In the genomic region with DNA sequence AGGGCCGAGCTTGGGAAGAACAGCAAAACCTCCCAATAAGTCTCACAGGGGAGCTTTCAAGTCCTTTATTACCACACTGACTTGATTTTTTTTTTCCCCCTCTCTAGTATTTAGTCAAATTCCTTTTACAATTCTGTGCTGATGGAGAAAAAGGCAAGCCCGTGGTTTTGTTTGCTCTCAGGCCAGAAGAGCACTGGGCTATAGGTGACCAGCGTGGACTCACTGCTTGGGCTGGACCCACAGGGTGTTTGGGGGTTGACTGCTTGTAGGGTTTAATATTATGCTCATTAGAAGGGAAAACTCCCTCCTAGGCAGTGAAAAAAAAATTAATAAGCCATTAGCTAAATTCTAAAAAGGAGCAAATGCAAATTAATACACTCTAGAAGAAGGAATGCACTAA, we compare ENCODE assay signal across 20 mouse cellular contexts. TPM values are rescaled to one million over a fixed set of nuclear protein-coding genes. Genes with fewer than 3 reads are reported as not detected.
DNase-seq lines count a peak whose midpoint lies in the region; ATAC-seq and TF ChIP-seq lines count a peak whose summit lies in the region.
"Had no signal": no experiment of that assay in that cellular context is flagged by ENCODE, and none has a peak within 500 bp of the region (broad histone marks: within the 10 kb centered on the region; RNA-seq: fewer than 3 reads in every experiment).

No protein-coding gene starts in this region.

- no peaks in the 10 kb centered on the region for H3K27me3 ChIP-seq in liver, adult 2 months (ENCODE audit: control insufficient read depth, insufficient read depth, low read length)
- H3K27me3 ChIP-seq in liver, embryonic 12.5 days (replicated peaks), result no peaks in the 10 kb centered on the region
- H3K27me3 ChIP-seq in intestine, embryonic 14.5 days (replicated peaks; ENCODE audit: control insufficient read depth, insufficient read depth, low read length), result no peaks in the 10 kb centered on the region
- H3K27me3 ChIP-seq: embryonic facial prominence, embryonic 12.5 days had no signal

- no peak overlapping the region for H3K9ac ChIP-seq in liver, adult 2 months (ENCODE audit: low read depth, low read length)
- H3K9ac ChIP-seq in liver, embryonic 12.5 days, result no peak overlapping the region
- H3K9ac ChIP-seq in intestine, embryonic 14.5 days (ENCODE audit: low read length), result no peak overlapping the region
- H3K9ac ChIP-seq: embryonic facial prominence, embryonic 12.5 days had no signal

- no peaks in the 10 kb centered on the region for H3K9me3 ChIP-seq in liver, embryonic 12.5 days (replicated peaks)
- no peaks in the 10 kb centered on the region for H3K9me3 ChIP-seq in intestine, embryonic 14.5 days (ENCODE audit: control insufficient read depth, low read length)
- H3K9me3 ChIP-seq: embryonic facial prominence, embryonic 12.5 days had no signal

- H3K4me1 ChIP-seq in liver, adult 2 months (ENCODE audit: control insufficient read depth, insufficient read depth, low read length), result peaks cover 16% of the 10 kb centered on the region
- H3K4me1 ChIP-seq in liver, embryonic 12.5 days, result no peaks in the 10 kb centered on the region
- H3K4me1 ChIP-seq in intestine, embryonic 14.5 days (replicated peaks; ENCODE audit: control insufficient read depth, insufficient read depth, low read length), result peaks cover 7% of the 10 kb centered on the region
- peaks cover 16% of the 10 kb centered on the region for H3K4me1 ChIP-seq in olfactory bulb, adult 2 months (ENCODE audit: control insufficient read depth, insufficient read depth, low read length)
- H3K4me1 ChIP-seq: embryonic facial prominence, embryonic 12.5 days had no signal

- DNase-seq in gastrocnemius, adult 2 months, result no peak
- DNase-seq in gastrocnemius, adult 8-10 months (ENCODE audit: low spot score in 2 of 2), result no peak
- peak; percentile 80 for DNase-seq in liver, adult 2 months (ENCODE audit: extremely low read depth, low read depth, low spot score)
- DNase-seq in intestine, embryonic 14.5 days (ENCODE audit: low spot score), result no peak
- DNase-seq in cerebellum, adult 11-12 months, result no peak
- no peak for DNase-seq in right cerebral cortex, postnatal 36 days (ENCODE audit: low spot score in 2 of 2)
- DNase-seq: cerebellum, adult 9-10 months; heart, postnatal 4 days; kidney, adult 18-20 months; layer of hippocampus, postnatal 36 days; lung, adult 18-20 months; lung, postnatal 36 days; thymus, postnatal 14 days had no signal

- 0 out of 2 replicates have a peak overlapping the region, but pooled peaks have one; percentile 4 for H3K27ac ChIP-seq in gastrocnemius, adult 2 months
- H3K27ac ChIP-seq in liver, adult 2 months (replicated peaks; ENCODE audit: insufficient read depth, low read depth, low read length), result peak overlapping the region; percentile 53
- no peak overlapping the region for H3K27ac ChIP-seq in liver, embryonic 12.5 days
- peak overlapping the region; percentile 10; the same call in 1 of the 2 replicates for H3K27ac ChIP-seq in intestine, embryonic 14.5 days (ENCODE audit: low read depth)
- peak overlapping the region; percentile 92 for H3K27ac ChIP-seq in olfactory bulb, adult 2 months (ENCODE audit: insufficient read depth, low read depth, low read length)
- H3K27ac ChIP-seq: embryonic facial prominence, embryonic 12.5 days had no signal

- no peak for TF ChIP-seq CTCF in gastrocnemius, adult 2 months (IDR thresholded peaks at IDR 0.05)
- TF ChIP-seq CTCF in liver, adult 2 months (IDR thresholded peaks at IDR 0.05; ENCODE audit: low read depth, low read length), result no peak
- TF ChIP-seq CTCF in olfactory bulb, adult 2 months (IDR thresholded peaks at IDR 0.05; ENCODE audit: insufficient read depth, low read depth, low read length), result no peak

- 20% methylated on average over 3 of the region's 3 CpGs for WGBS in liver, adult 2 months
- WGBS in liver, embryonic 12.5 days (ENCODE audit: insufficient replicate concordance), result 54% methylated on average over 3 of the region's 3 CpGs
- 42% methylated on average over 3 of the region's 3 CpGs for WGBS in intestine, embryonic 14.5 days
- WGBS in olfactory bulb, adult 2 months, result 39% methylated on average over 3 of the region's 3 CpGs

- H3K4me3 ChIP-seq in gastrocnemius, adult 2 months, result no peak overlapping the region
- no peak overlapping the region for H3K4me3 ChIP-seq in liver, adult 2 months (ENCODE audit: insufficient read depth, low read depth, low read length)
- H3K4me3 ChIP-seq in liver, embryonic 12.5 days, result no peak overlapping the region
- H3K4me3 ChIP-seq in intestine, embryonic 14.5 days (ENCODE audit: low read depth, low read length), result no peak overlapping the region
- no peak overlapping the region for H3K4me3 ChIP-seq in olfactory bulb, adult 2 months (ENCODE audit: insufficient read depth, low read depth, low read length)
- H3K4me3 ChIP-seq: embryonic facial prominence, embryonic 12.5 days had no signal

- intact Hi-C loops in gastrocnemius, adult 2 months (cut with DNase I), result no loop called here

- H3K36me3 ChIP-seq in liver, adult 2 months (ENCODE audit: control insufficient read depth, insufficient read depth, low read length), result no peaks in the 10 kb centered on the region
- no peaks in the 10 kb centered on the region for H3K36me3 ChIP-seq in liver, embryonic 12.5 days
- H3K36me3 ChIP-seq in intestine, embryonic 14.5 days (ENCODE audit: control insufficient read depth, insufficient read depth, low read length), result no peaks in the 10 kb centered on the region
- H3K36me3 ChIP-seq: embryonic facial prominence, embryonic 12.5 days had no signal

- no peak overlapping the region for H3K4me2 ChIP-seq in liver, embryonic 12.5 days
- no peak overlapping the region for H3K4me2 ChIP-seq in intestine, embryonic 14.5 days (ENCODE audit: low read length)
- H3K4me2 ChIP-seq: embryonic facial prominence, embryonic 12.5 days had no signal

- no peak for TF ChIP-seq POLR2A in liver, adult 2 months (IDR thresholded peaks at IDR 0.05; ENCODE audit: extremely low read depth, insufficient read depth, low read length)
- TF ChIP-seq POLR2A in olfactory bulb, adult 2 months (IDR thresholded peaks at IDR 0.05; ENCODE audit: insufficient read depth, low read depth, low read length), result no peak

- no peaks in the 10 kb centered on the region for H3K79me2 ChIP-seq in liver, adult 2 months (ENCODE audit: control insufficient read depth, insufficient read depth, low read length)

- no peak for ATAC-seq in liver, embryonic 12.5 days
- ATAC-seq in intestine, embryonic 14.5 days (replicated peaks; ENCODE audit: low FRiP score, low TSS enrichment, low read depth), result no peak

RNA-seq across cellular contexts. Expression of a gene that starts 36.9 kb away (rescaled TPM):
- 1 to 10 TPM in 1 of 2 experiments, under 1 TPM in 1; 0.36 to 1.0 TPM for total RNA-seq in gastrocnemius, adult 2 months (2021)
- under 1 TPM; 0.38 to 0.92 (median 0.48) TPM for total RNA-seq in gastrocnemius, adult 8-10 months (2022)
- total RNA-seq in liver, adult 2 months (2014; rRNA removed), result not detected in 2 replicates
- not detected in 2 replicates for polyA plus RNA-seq in liver, adult 2 months (2012; rRNA removed)
- polyA plus RNA-seq in liver, embryonic 12.5 days (2016; fragmentation: Nextera tagmentation; extraction: Ambion mirVana), result not detected in 2 replicates
- polyA plus RNA-seq in intestine, embryonic 14.5 days (2014; fragmentation: Nextera tagmentation; extraction: Ambion mirVana), result 0.46 and 0.81 TPM in 2 replicates
- polyA plus RNA-seq in olfactory bulb, adult 2 months (2012; ENCODE audit: insufficient read depth, insufficient read length, low replicate concordance, missing spikeins), result not detected in 2 replicates
- total RNA-seq: adrenal gland, postnatal 25 days; granulocyte monocyte progenitor cell, adult 5-6 weeks; monocyte, adult 5-6 weeks had no signal
- polyA plus RNA-seq: small intestine, adult 2 months had no signal

RNA-seq across cellular contexts. Expression of a gene that starts 50.7 kb away (rescaled TPM):
- total RNA-seq in gastrocnemius, adult 2 months (2021), result 10 to 100 TPM; 10.2 to 11.0 TPM
- total RNA-seq in gastrocnemius, adult 8-10 months (2022), result 10 to 100 TPM in 3 of 4 experiments, 1 to 10 TPM in 1; 9.6 to 10.5 (median 10.3) TPM
- total RNA-seq in liver, adult 2 months (2014; rRNA removed), result 5.0 and 6.0 TPM in 2 replicates
- 13.4 and 20.2 TPM in 2 replicates for polyA plus RNA-seq in liver, adult 2 months (2012; rRNA removed)
- polyA plus RNA-seq in liver, embryonic 12.5 days (2016; fragmentation: Nextera tagmentation; extraction: Ambion mirVana), result 23.4 and 24.3 TPM in 2 replicates
- 36.9 and 43.0 TPM in 2 replicates for polyA plus RNA-seq in intestine, embryonic 14.5 days (2014; fragmentation: Nextera tagmentation; extraction: Ambion mirVana)
- not detected in 2 replicates for polyA plus RNA-seq in olfactory bulb, adult 2 months (2012; ENCODE audit: insufficient read depth, insufficient read length, low replicate concordance, missing spikeins)

RNA-seq across cellular contexts. Expression of a gene that starts 51.0 kb away (rescaled TPM):
- total RNA-seq in gastrocnemius, adult 2 months (2021), result 10 to 100 TPM; 24.3 to 30.3 TPM
- 10 to 100 TPM; 24.5 to 33.4 (median 26.8) TPM for total RNA-seq in gastrocnemius, adult 8-10 months (2022)
- 3.8 and 5.3 TPM in 2 replicates for total RNA-seq in liver, adult 2 months (2014; rRNA removed)
- polyA plus RNA-seq in liver, adult 2 months (2012; rRNA removed), result 4.7 TPM in 2 replicates
- polyA plus RNA-seq in liver, embryonic 12.5 days (2016; fragmentation: Nextera tagmentation; extraction: Ambion mirVana), result 44.0 and 48.0 TPM in 2 replicates
- polyA plus RNA-seq in intestine, embryonic 14.5 days (2014; fragmentation: Nextera tagmentation; extraction: Ambion mirVana), result 45.7 and 46.0 TPM in 2 replicates
- polyA plus RNA-seq in olfactory bulb, adult 2 months (2012; ENCODE audit: insufficient read depth, insufficient read length, low replicate concordance, missing spikeins), result not detected in 2 replicates

Comparison
In these comparisons a context has a peak if more than half of its experiments do, and no peak if none do; other contexts are left out.
1. RNA of a gene that starts 50.7 kb away (polyA plus RNA-seq): 36.9 to 43.0 TPM in intestine, embryonic 14.5 days, 23.4 to 24.3 TPM in liver, embryonic 12.5 days and 13.4 to 20.2 TPM in liver, adult 2 months; not detected in olfactory bulb, adult 2 months; every median in the first group is over 10 times any median in the second.